Mouse (Mus musculus) thymus, adult 2 months (tissue): ENCODE data around the gene Uso1. TPM values are rescaled to one million over a fixed set of nuclear protein-coding genes. Genes with fewer than 3 reads are reported as not detected.
A peak's percentile ranks its signal among the peaks of the same experiment; 100 is the strongest.

ENCODE experiments used
- DNase-seq: peaks from one replicate; pipeline ENCODE4 v3.0.0; 2021
- H3K27ac ChIP-seq: fragments of 200-500 bp; 2 replicates; pipeline ENCODE4 v1.5.1; 2012; ENCODE audit warnings: low read length, control low read depth; ENCODE audit not compliant: control insufficient read depth, insufficient read depth
- H3K27me3 ChIP-seq: fragments of 200-500 bp; 2 replicates; pipeline ENCODE4 v1.6.1; 2012; ENCODE audit warnings: mild to moderate bottlenecking, low read length, moderate library complexity, mixed read lengths; ENCODE audit not compliant: control insufficient read depth, insufficient read depth
- H3K36me3 ChIP-seq: fragments of 200-500 bp; 2 replicates; pipeline ENCODE4 v1.6.1; 2012; ENCODE audit warnings: mild to moderate bottlenecking, low read length, moderate library complexity; ENCODE audit not compliant: control insufficient read depth, insufficient read depth
- H3K4me1 ChIP-seq: fragments of 200-500 bp; replicated peaks from 2 replicates; pipeline ENCODE4 v1.6.1; 2012; ENCODE audit warnings: low read length; ENCODE audit not compliant: control insufficient read depth, insufficient read depth
- H3K4me3 ChIP-seq: fragments of 200-500 bp; 2 replicates; pipeline ENCODE4 v1.5.1; 2012; ENCODE audit warnings: mild to moderate bottlenecking, low read length, control low read depth, moderate library complexity; ENCODE audit not compliant: control insufficient read depth, insufficient read depth
- CTCF ChIP-seq: fragments of 200-500 bp; IDR thresholded peaks from 2 replicates; pipeline ENCODE4 v1.5.1; 2012; ENCODE audit warnings: mild to moderate bottlenecking, control low read depth, low read length, moderate library complexity, borderline replicate concordance; ENCODE audit not compliant: control insufficient read depth, poor library complexity, insufficient read depth; ENCODE audit errors: extremely low read depth
- POLR2A ChIP-seq: fragments of 200-500 bp; IDR thresholded peaks from 2 replicates; pipeline ENCODE4 v1.6.1; 2012; ENCODE audit warnings: mild to moderate bottlenecking, low read length, control low read depth, moderate library complexity; ENCODE audit not compliant: control insufficient read depth, poor library complexity, insufficient read depth; ENCODE audit errors: extremely low read depth
- WGBS: fragments of 180-500 bp; shearing (Covaris S2); methylation state at CpG from one replicate; pipeline ENCODE4 v1.1.7; 2018; 5-methylcytosine and 5-hydroxymethylcytosine counted together
- polyA plus RNA-seq: library from polyadenylated mRNA; depleted of rRNA; stranded (reverse); fragments of >200 nt; gene quantifications from 2 replicates; pipeline ENCODE4 v1.2.3, GENCODE M21; 2012

The Uso1 gene
- polyA plus RNA-seq, 1 experiment, result 25.4 TPM

GRCm38 (mm10) chr5:92112175-92112574, 25.6 kb upstream of the Uso1 start:
- peaks cover 7% of the 10 kb centered on the region for H3K4me1 ChIP-seq
- DNase-seq, result no peak
- WGBS, result 54% methylated on average over 6 of the region's 6 CpGs
- no peaks in the 10 kb centered on the region for H3K36me3 ChIP-seq
- TF ChIP-seq POLR2A (no peak), CTCF (no peak)
- H3K4me3 ChIP-seq, result no peak overlapping the region
- no peak overlapping the region for H3K27ac ChIP-seq
- no peaks in the 10 kb centered on the region for H3K27me3 ChIP-seq

DNA sequence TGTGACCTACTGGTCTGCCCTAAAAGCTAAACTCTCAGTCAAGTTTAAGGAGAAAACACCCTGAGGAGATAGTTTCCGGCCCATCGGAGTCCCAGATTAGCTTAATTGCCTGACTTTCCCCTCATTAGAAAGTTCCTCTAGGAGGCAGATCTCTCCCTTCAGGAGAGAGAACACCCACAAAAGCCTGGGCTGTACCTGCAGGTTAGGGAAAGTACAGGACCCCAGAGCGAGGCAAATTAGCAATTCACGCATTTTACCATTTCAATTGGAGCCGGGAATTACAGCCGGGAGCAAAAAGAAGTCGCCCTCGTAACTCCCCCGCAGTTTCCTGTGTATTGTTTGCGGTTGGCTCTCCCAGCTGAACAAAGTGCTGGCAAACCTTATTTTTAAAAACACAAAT, 25.2 kb upstream of the Uso1 start:
- H3K36me3 ChIP-seq, result no peaks in the 10 kb centered on the region
- H3K4me1 ChIP-seq, result peaks cover 5% of the 10 kb centered on the region
- TF ChIP-seq CTCF (no peak), POLR2A (no peak)
- H3K4me3 ChIP-seq, result no peak overlapping the region
- DNase-seq, result no peak
- H3K27ac ChIP-seq, result no peak overlapping the region
- 27% methylated on average over 10 of the region's 10 CpGs for WGBS
- H3K27me3 ChIP-seq, result no peaks in the 10 kb centered on the region

DNA sequence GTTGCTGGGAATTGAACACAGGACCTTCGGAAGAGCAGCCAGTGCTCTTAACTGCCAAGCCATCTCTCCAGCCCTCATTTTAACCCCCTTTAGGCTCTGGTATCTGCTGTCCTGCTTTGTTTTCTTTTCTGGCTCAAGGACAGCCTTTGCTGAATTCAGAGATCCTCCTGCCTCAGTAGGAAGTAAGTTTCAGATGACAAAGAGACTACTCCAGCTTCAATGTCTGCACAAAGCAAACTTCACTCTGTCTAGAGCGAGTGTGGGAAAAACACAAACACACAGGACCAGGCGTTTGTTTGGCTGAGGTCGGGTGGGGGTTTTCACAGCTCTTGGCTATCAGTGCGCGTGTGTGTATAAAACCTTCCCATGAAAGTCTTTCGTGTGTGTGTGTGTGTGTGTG, 24.3 kb upstream of the Uso1 start:
- no peak overlapping the region for H3K27ac ChIP-seq
- TF ChIP-seq POLR2A (no peak), CTCF (no peak)
- 91% methylated on average over 7 of the region's 7 CpGs for WGBS
- H3K4me1 ChIP-seq, result peaks cover 5% of the 10 kb centered on the region
- DNase-seq, result no peak
- no peaks in the 10 kb centered on the region for H3K27me3 ChIP-seq
- no peak overlapping the region for H3K4me3 ChIP-seq
- H3K36me3 ChIP-seq, result no peaks in the 10 kb centered on the region

- Histone ChIP-seq H3K4me1 (peaks cover 5% of the 10 kb centered on the region), H3K27me3 (no peaks in the 10 kb centered on the region), H3K4me3 (no peak overlapping the region), H3K27ac (no peak overlapping the region), H3K36me3 (no peaks in the 10 kb centered on the region)
- no peak for TF ChIP-seq CTCF
- TF ChIP-seq POLR2A, result no peak
- 60% methylated on average over 6 of the region's 6 CpGs for WGBS
- DNase-seq, result no peak
These were observed 23.5 kb upstream of the Uso1 start for GRCm38 (mm10) chr5:92114223-92114622.

- Histone ChIP-seq H3K36me3 (no peaks in the 10 kb centered on the region), H3K27ac (no peak overlapping the region), H3K4me1 (peaks cover 5% of the 10 kb centered on the region), H3K4me3 (no peak overlapping the region), H3K27me3 (no peaks in the 10 kb centered on the region)
- TF ChIP-seq CTCF, result no peak
- TF ChIP-seq POLR2A, result no peak
- 97% methylated on average over 2 of the region's 2 CpGs for WGBS
- DNase-seq, result no peak
These were observed 22.8 kb upstream of the Uso1 start for GRCm38 (mm10) chr5:92114939-92115338.

- WGBS, result 67% methylated on average over 12 of the region's 12 CpGs
- TF ChIP-seq POLR2A (no peak), CTCF (peak; percentile 60; the same call in 1 of the 2 replicates)
- no peaks in the 10 kb centered on the region for H3K27me3 ChIP-seq
These were observed 19.8 kb upstream of the Uso1 start for GRCm38 (mm10) chr5:92117823-92118403.

DNA sequence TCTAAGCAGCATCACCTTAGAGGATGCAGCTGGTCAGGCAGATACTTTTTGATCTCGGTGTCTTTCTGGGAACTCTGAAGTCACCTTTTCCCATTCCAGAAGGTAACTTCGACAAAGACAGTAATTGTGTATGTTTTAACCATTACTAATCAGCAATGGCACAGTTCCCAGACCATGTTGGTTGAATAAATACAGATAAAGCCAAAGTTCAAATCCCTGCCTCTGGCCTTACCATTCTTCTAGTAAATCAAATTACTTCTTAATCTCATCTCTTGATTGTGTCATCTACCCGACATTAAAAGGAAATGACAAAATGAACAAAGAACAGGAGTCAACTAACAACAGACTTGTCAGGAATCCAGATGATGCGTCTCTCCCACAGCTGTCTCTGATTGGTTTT, 16.1 kb upstream of the Uso1 start:
- Histone ChIP-seq H3K4me1 (no peaks in the 10 kb centered on the region), H3K36me3 (no peaks in the 10 kb centered on the region), H3K4me3 (no peak overlapping the region), H3K27me3 (no peaks in the 10 kb centered on the region), H3K27ac (no peak overlapping the region)
- 90% methylated on average over 4 of the region's 4 CpGs for WGBS
- no peak for DNase-seq
- TF ChIP-seq CTCF (no peak), POLR2A (no peak)

More at GRCm38 (mm10) chr5:92117823-92118403, 19.8 kb upstream of the Uso1 start:
- DNase-seq, result peak; percentile 67
- Histone ChIP-seq H3K27ac (no peak overlapping the region), H3K4me1 (peaks cover under 1% of the 10 kb centered on the region), H3K4me3 (no peak overlapping the region), H3K36me3 (no peaks in the 10 kb centered on the region)
